Mouse (Mus musculus) lung, embryonic 14.5 days (tissue): Measurements from ENCODE around the gene Ninl. TPM values are rescaled to one million over a fixed set of nuclear protein-coding genes. Genes with fewer than 3 reads are reported as not detected.

Experiments used
- ATAC-seq: fragments of 200-750 bp; cut with Nextera tagmentation; 2 replicates; pipeline ENCODE4 v1.8.0; 2017; ENCODE audit warnings: mild to moderate bottlenecking, moderate TSS enrichment, moderate library complexity; ENCODE audit not compliant: insufficient read depth
- DNase-seq: peaks from one replicate; pipeline ENCODE4 v3.0.0-alpha.2; 2015
- H3K27ac ChIP-seq: fragments of 300-500 bp; sonication (generic); 2 replicates; pipeline ENCODE4 v1.5.1; 2014; ENCODE audit warnings: low read depth, mild to moderate bottlenecking, moderate library complexity
- H3K27me3 ChIP-seq: fragments of 300-500 bp; sonication (generic); 2 replicates; pipeline ENCODE4 v1.6.1; 2014; ENCODE audit warnings: low read length, control low read depth; ENCODE audit not compliant: insufficient read depth
- H3K36me3 ChIP-seq: fragments of 300-500 bp; sonication (generic); 2 replicates; pipeline ENCODE4 v1.6.1; 2014; ENCODE audit warnings: control low read depth; ENCODE audit not compliant: insufficient read depth
- H3K4me1 ChIP-seq: fragments of 300-500 bp; sonication (generic); 2 replicates; pipeline ENCODE4 v1.6.1; 2014; ENCODE audit warnings: antibody characterized with exemption, control low read depth; ENCODE audit not compliant: insufficient read depth
- H3K4me2 ChIP-seq: fragments of 300-500 bp; sonication (generic); 2 replicates; pipeline ENCODE4 v1.6.1; 2014; ENCODE audit warnings: mild to moderate bottlenecking
- H3K4me3 ChIP-seq: fragments of 300-500 bp; sonication (generic); 2 replicates; pipeline ENCODE4 v1.5.1; 2014; ENCODE audit warnings: low read depth, low read length
- H3K9ac ChIP-seq: fragments of 300-500 bp; sonication (generic); 2 replicates; pipeline ENCODE4 v1.6.1; 2014
- H3K9me3 ChIP-seq: fragments of 300-500 bp; sonication (generic); 2 replicates; pipeline ENCODE4 v1.6.1; 2016; ENCODE audit warnings: low read depth, low read length, control low read depth
- CTCF ChIP-seq: IDR thresholded peaks from 2 replicates; pipeline ENCODE4 v1.5.1; 2016; ENCODE audit warnings: antibody characterized with exemption, low read depth
- WGBS: fragments of 180-500 bp; shearing (Covaris S2); extraction: QIAGEN DNeasy Blood & Tissue Kit; methylation state at CpG from one replicate; pipeline ENCODE4 v1.1.7; 2014; 5-methylcytosine and 5-hydroxymethylcytosine counted together
- polyA plus RNA-seq: library from polyadenylated mRNA; unstranded; fragments of >200 nt; fragmentation: Nextera tagmentation; extraction: Ambion mirVana; gene quantifications from 2 replicates; pipeline ENCODE4 v1.2.1, GENCODE M21; 2014

The Ninl gene
- polyA plus RNA-seq, 1 experiment from 2014 or later, result 20.3 TPM

DNA sequence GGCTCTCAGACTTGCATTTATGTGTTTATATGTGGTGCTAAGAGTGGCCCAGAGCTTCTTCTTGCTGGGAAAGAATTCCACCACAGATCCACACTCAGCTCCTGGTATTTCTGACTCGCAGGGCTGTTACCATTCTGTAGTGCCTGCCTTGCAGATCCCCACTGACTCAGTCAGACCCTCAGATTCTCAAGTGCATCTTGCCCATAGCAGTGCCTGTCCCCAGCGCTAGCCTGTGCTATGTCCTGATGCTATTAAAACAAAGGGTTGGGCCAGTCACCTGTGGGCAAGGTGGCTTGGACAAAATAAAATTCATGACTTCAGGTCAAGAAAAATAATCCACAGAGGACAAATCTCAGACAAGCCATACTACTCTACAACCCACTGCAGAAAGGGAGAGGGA is 70.0 kb downstream of the Ninl start:
- WGBS, result 93% methylated on average over 2 of the region's 2 CpGs
- Histone ChIP-seq H3K4me2 (no peak overlapping the region), H3K4me3 (no peak overlapping the region), H3K36me3 (peaks cover 62% of the 10 kb centered on the region), H3K9ac (no peak overlapping the region), H3K9me3 (no peaks in the 10 kb centered on the region), H3K27ac (no peak overlapping the region), H3K4me1 (no peaks in the 10 kb centered on the region), H3K27me3 (no peaks in the 10 kb centered on the region)
- no peak for DNase-seq
- no peak for TF ChIP-seq CTCF
- no peak for ATAC-seq

DNA sequence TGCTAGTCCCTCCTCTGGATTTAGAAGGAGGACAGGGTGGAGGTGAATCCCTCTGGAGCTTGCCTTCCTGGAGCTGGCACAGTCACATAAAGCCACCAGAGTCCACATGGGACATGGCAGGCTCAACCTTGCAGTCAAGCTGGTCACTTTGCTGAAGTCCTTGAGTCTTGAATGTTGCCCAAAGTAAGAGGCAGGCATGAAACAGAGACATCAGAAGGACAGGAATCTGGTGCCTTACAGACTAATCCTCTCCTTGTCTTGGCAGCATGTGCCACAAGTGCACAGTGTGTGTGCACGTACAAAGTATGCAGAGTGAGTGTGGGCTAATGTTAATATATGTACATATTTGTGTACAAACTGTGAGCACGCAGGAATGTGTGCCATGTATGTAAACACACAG is 71.7 kb downstream of the Ninl start:
- no peak for TF ChIP-seq CTCF
- Histone ChIP-seq H3K4me3 (no peak overlapping the region), H3K36me3 (peaks cover 55% of the 10 kb centered on the region), H3K9ac (no peak overlapping the region), H3K4me2 (no peak overlapping the region), H3K9me3 (no peaks in the 10 kb centered on the region), H3K27me3 (no peaks in the 10 kb centered on the region), H3K27ac (no peak overlapping the region), H3K4me1 (no peaks in the 10 kb centered on the region)
- ATAC-seq (no peak), DNase-seq (no peak)
- WGBS, result 87% methylated on average over 2 of the region's 2 CpGs

DNA sequence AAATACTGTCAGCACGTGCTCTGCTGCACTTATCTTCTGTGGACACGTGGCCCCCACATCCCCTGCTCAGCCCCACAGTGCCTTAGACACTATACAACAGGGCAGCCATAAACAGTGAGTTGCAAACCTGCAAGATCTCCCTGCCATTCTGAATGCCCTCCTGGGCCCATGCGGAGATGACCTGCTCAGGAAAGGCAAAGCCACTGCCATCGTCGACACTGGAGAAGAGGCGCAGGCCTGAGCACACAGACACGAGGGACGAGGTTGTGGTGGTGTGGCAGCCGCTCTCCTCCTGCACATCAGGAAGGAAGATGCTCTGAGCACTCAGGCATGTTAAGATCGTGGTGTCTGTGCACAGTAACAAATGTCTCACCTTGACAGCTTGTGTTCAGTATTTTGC is 73.2 kb downstream of the Ninl start:
- WGBS, result 87% methylated on average over 10 of the region's 10 CpGs
- Histone ChIP-seq H3K9ac (no peak overlapping the region), H3K4me1 (no peaks in the 10 kb centered on the region), H3K36me3 (peaks cover 54% of the 10 kb centered on the region), H3K27me3 (no peaks in the 10 kb centered on the region), H3K9me3 (no peaks in the 10 kb centered on the region), H3K27ac (no peak overlapping the region), H3K4me2 (no peak overlapping the region), H3K4me3 (no peak overlapping the region)
- TF ChIP-seq CTCF, result no peak
- DNase-seq (no peak), ATAC-seq (no peak)

DNA sequence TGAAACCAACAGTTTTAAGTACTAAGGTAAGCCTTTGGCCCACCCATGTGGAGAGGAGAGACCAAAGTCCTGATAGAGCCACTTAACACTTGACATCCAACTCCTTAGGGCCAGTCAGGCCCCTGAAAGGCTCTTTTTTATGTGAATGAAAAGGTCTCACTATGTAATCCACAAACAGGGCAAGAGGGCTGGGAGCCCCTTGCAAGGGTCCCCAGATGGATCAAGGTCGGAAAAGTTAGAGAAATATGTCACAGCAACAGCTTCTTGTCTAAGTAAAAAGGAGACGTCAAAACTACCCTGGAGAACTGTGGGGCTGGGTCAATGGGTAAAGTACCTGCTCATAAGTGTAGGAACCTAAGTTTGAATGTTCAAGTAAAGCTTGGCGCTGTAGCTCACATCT is 74.5 kb downstream of the Ninl start:
- Histone ChIP-seq H3K27me3 (no peaks in the 10 kb centered on the region), H3K4me1 (no peaks in the 10 kb centered on the region), H3K27ac (no peak overlapping the region), H3K9ac (no peak overlapping the region), H3K36me3 (peaks cover 46% of the 10 kb centered on the region), H3K9me3 (no peaks in the 10 kb centered on the region), H3K4me3 (no peak overlapping the region), H3K4me2 (no peak overlapping the region)
- DNase-seq, result no peak
- TF ChIP-seq CTCF, result no peak
- 84% methylated on average over 3 of the region's 3 CpGs for WGBS
- no peak for ATAC-seq

DNA sequence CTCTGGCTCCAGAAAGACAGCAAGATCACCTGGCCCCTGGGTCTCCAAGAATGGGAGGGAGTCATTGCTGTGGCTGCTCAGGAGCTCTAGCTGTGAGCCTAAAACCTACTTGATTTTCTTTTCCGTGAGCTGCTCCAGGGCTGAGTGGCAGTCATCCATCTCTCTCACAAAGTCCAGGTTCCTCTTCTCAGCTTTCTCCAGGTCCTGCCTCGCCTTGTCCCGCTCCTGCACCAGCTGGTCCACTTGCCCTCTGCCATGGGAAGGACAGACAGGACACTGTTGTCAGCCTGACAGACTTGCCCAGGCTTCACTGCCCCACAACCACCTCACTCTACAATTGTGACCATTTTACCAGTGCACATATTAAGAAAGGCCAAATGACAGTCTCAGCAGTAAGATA is 75.9 kb downstream of the Ninl start:
- H3K27ac ChIP-seq, result no peak overlapping the region
- no peak overlapping the region for H3K4me2 ChIP-seq
- DNase-seq (no peak), ATAC-seq (no peak)
- no peak overlapping the region for H3K4me3 ChIP-seq
- peaks cover 54% of the 10 kb centered on the region for H3K36me3 ChIP-seq
- no peaks in the 10 kb centered on the region for H3K4me1 ChIP-seq
- no peak for TF ChIP-seq CTCF
- no peaks in the 10 kb centered on the region for H3K9me3 ChIP-seq
- WGBS, result 95% methylated on average over 3 of the region's 3 CpGs
- no peaks in the 10 kb centered on the region for H3K27me3 ChIP-seq
- no peak overlapping the region for H3K9ac ChIP-seq

DNA sequence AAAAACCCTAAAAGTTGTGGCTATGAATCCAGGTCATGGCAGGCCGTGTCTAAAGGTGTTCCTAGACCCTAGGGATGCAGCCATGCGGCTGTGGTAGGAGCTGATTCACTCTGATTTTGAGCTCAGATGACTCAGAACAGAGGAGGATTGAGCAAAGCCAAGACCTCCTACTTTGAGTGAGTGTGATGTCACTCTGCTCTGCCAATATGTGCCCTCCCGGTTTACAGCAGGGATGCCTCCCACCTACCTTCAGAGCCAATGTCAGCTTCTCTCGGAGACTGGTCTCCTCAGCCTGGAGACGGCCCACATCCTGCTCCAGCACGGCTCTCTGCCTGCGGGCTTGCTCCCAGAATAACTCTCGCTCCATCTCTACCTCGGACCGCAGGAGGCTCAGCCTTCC is 79.7 kb downstream of the Ninl start:
- peaks cover 47% of the 10 kb centered on the region for H3K36me3 ChIP-seq
- H3K9ac ChIP-seq, result no peak overlapping the region
- 84% methylated on average over 10 of the region's 10 CpGs for WGBS

DNA sequence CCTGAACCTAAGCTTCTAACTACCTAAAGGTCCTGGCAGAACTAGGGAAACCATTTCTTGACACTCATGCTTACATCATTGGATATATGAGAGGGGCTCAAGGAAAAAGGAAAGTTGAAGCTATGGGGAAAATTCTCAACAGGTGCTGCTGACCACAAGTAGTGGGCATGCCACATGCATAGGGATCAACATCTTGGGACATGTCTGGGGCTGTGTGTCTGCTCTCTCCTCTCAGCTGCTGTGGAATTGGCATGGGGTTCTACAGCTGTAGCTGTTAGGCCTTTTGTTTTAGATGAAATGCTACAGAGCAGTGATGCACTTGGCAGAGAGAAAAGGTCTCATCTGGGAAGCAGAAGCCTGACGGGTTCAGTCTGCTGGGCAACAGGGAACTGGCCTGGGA is 83.3 kb downstream of the Ninl start:
- no peak overlapping the region for H3K27ac ChIP-seq
- no peak overlapping the region for H3K4me3 ChIP-seq
- H3K36me3 ChIP-seq, result peaks cover 52% of the 10 kb centered on the region
- H3K9ac ChIP-seq, result no peak overlapping the region
- no peaks in the 10 kb centered on the region for H3K27me3 ChIP-seq
- ATAC-seq (no peak), DNase-seq (no peak)
- no peaks in the 10 kb centered on the region for H3K9me3 ChIP-seq
- 56% methylated on average over 1 of the region's 1 CpGs for WGBS
- TF ChIP-seq CTCF, result no peak
- no peaks in the 10 kb centered on the region for H3K4me1 ChIP-seq
- H3K4me2 ChIP-seq, result no peak overlapping the region

More for the DNA sequence above, 79.7 kb downstream of the Ninl start:
- no peaks in the 10 kb centered on the region for H3K9me3 ChIP-seq
- no peak overlapping the region for H3K4me3 ChIP-seq
- DNase-seq (no peak), ATAC-seq (no peak; the same call in 1 of the 2 replicates)
- H3K27me3 ChIP-seq, result no peaks in the 10 kb centered on the region
- no peak overlapping the region for H3K4me2 ChIP-seq
- no peak overlapping the region for H3K27ac ChIP-seq
- TF ChIP-seq CTCF, result no peak
- H3K4me1 ChIP-seq, result no peaks in the 10 kb centered on the region

DNA sequence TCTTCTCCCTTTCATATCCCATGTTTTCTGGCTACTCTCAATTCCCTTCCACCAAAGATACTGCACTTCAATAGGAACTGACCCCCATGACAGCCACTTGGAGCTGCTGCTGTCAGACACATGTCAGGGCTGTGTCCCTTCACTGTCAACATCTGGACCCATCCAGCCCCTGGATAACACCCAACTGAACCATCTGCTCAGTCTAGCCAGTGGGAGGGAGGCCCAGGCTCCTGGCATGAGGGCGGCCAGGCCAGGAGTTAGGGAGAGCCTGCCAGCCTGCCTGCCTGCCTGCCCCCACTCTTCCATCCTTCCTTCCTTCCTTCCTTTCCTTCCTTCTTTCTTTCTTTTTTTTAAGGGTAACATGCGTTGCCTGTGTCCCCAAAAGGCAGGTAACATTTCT is 88.0 kb downstream of the Ninl start:
- Histone ChIP-seq H3K4me1 (no peaks in the 10 kb centered on the region), H3K36me3 (peaks cover 57% of the 10 kb centered on the region), H3K4me3 (no peak overlapping the region), H3K9me3 (no peaks in the 10 kb centered on the region), H3K4me2 (no peak overlapping the region), H3K9ac (no peak overlapping the region; the same call in 1 of the 2 replicates), H3K27ac (no peak overlapping the region), H3K27me3 (no peaks in the 10 kb centered on the region)
- ATAC-seq, result no peak
- WGBS, result 78% methylated on average over 2 of the region's 2 CpGs
- no peak for TF ChIP-seq CTCF
- no peak for DNase-seq
